ENCODE assay signal across 36 mouse cellular contexts in the genomic region with DNA sequence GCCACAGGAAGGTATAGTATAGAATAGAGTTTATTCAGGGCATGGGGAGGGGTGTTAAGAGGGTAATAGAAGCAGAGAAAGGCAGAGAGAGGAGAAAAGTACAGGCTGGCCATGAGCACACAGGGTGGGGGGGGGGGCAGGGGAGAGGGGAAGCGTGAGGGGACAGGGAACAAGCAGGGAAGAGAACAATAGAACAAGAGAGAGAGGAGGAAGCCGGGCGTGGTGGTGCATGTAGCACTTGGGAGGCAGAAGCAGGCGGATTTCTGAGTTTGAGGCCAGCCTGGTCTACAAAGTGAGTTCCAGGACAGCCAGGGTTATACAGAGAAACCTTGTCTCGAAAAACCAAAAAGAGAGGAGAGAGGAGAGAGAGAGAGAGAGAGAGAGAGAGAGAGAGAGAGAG. TPM values are rescaled to one million over a fixed set of nuclear protein-coding genes. Genes with fewer than 3 reads are reported as not detected.
"Had no signal": no experiment of that assay in that cellular context is flagged by ENCODE, and none has a peak within 500 bp of the region (broad histone marks: within the 10 kb centered on the region; RNA-seq: fewer than 3 reads in every experiment).

No protein-coding gene starts in this region.

RNA-seq across cellular contexts. Expression of gene F2rl1, which starts 8.1 kb away (rescaled TPM):
- total RNA-seq: hematopoietic stem cell, adult 5-6 weeks had no signal
- polyA plus RNA-seq: heart, embryonic 12.5 days; hindbrain, embryonic 13.5 days; hindbrain, embryonic 14.5 days; hindbrain, embryonic 15.5 days; hindbrain, postnatal 0 days had no signal

RNA-seq across cellular contexts. Expression of gene S100z, which starts 54.6 kb away (rescaled TPM):
- total RNA-seq: heart, postnatal 10 days; heart, postnatal 14 days; heart, postnatal 25 days; heart, postnatal 36 days; heart, postnatal 4 days; hematopoietic stem cell, adult 5-6 weeks; hindbrain, postnatal 0 days; layer of hippocampus, adult 18-20 months; layer of hippocampus, adult 2 months; layer of hippocampus, adult 8-10 months; layer of hippocampus, postnatal 10 days; layer of hippocampus, postnatal 14 days; layer of hippocampus, postnatal 25 days; layer of hippocampus, postnatal 36 days; left cerebral cortex, adult 18-20 months; left cerebral cortex, adult 2 months; left cerebral cortex, adult 8-10 months had no signal
- polyA plus RNA-seq: heart, embryonic 12.5 days; heart, embryonic 13.5 days; heart, embryonic 14.5 days; heart, embryonic 15.5 days; heart, embryonic 16.5 days; heart, postnatal 0 days; hindbrain, embryonic 11.5 days; hindbrain, embryonic 12.5 days; hindbrain, embryonic 13.5 days; hindbrain, embryonic 14.5 days; hindbrain, embryonic 15.5 days; hindbrain, embryonic 16.5 days; hindbrain, postnatal 0 days; inflammation-experienced regulatory T-cells, adult 6 months; intestine, embryonic 14.5 days; kidney, embryonic 14.5 days; kidney, embryonic 15.5 days; kidney, embryonic 16.5 days; kidney, postnatal 0 days; large intestine, adult 2 months had no signal
